Mouse (Mus musculus) hindbrain, embryonic 13.5 days (tissue): ENCODE measurements around the gene Taf6l. TPM values are rescaled to one million over a fixed set of nuclear protein-coding genes. Genes with fewer than 3 reads are reported as not detected.

Source experiments
- ATAC-seq: fragments of 200-750 bp; cut with Nextera tagmentation; 2 replicates; pipeline ENCODE4 v1.8.0; 2017; ENCODE audit warnings: moderate TSS enrichment; ENCODE audit not compliant: low FRiP score
- H3K27ac ChIP-seq: fragments of 300-500 bp; sonication (generic); 2 replicates; pipeline ENCODE4 v1.5.1; 2015; ENCODE audit warnings: inconsistent platforms, mild to moderate bottlenecking, moderate library complexity
- H3K27me3 ChIP-seq: fragments of 300-500 bp; sonication (generic); 2 replicates; pipeline ENCODE4 v1.6.1; 2015; ENCODE audit warnings: mild to moderate bottlenecking, inconsistent platforms
- H3K36me3 ChIP-seq: fragments of 300-500 bp; sonication (generic); 2 replicates; pipeline ENCODE4 v1.6.1; 2015; ENCODE audit warnings: mild to moderate bottlenecking, inconsistent platforms
- H3K4me1 ChIP-seq: fragments of 300-500 bp; sonication (generic); replicated peaks from 2 replicates; pipeline ENCODE4 v1.6.1; 2015; ENCODE audit warnings: inconsistent platforms
- H3K4me2 ChIP-seq: fragments of 300-500 bp; sonication (generic); 2 replicates; pipeline ENCODE4 v1.6.1; 2015; ENCODE audit warnings: inconsistent platforms, mild to moderate bottlenecking, moderate library complexity
- H3K4me3 ChIP-seq: fragments of 300-500 bp; sonication (generic); 2 replicates; pipeline ENCODE4 v1.5.1; 2015; ENCODE audit warnings: mild to moderate bottlenecking, inconsistent platforms
- H3K9ac ChIP-seq: fragments of 300-500 bp; sonication (generic); 2 replicates; pipeline ENCODE4 v1.6.1; 2015; ENCODE audit warnings: mild to moderate bottlenecking, inconsistent platforms
- H3K9me3 ChIP-seq: fragments of 300-500 bp; sonication (generic); 2 replicates; pipeline ENCODE4 v1.6.1; 2016; ENCODE audit warnings: inconsistent platforms
- WGBS: fragments of 180-500 bp; shearing (Covaris S2); methylation state at CpG from one replicate; pipeline ENCODE4 v1.1.7; 2015; 5-methylcytosine and 5-hydroxymethylcytosine counted together
- polyA plus RNA-seq: library from polyadenylated mRNA; unstranded; fragments of >200 nt; fragmentation: Nextera tagmentation; extraction: Ambion mirVana; gene quantifications from 2 replicates; pipeline ENCODE4 v1.2.1, GENCODE M21; 2015

Gene Taf6l
- polyA plus RNA-seq: 27.1 and 30.1 TPM in 2 replicates

GRCm38 (mm10) chr19:8786008-8786781 is at the start of gene Taf6l:
TSS of gene Taf6l (minus strand) at chr19:8786417.
- Histone ChIP-seq H3K27ac (peak within 1 kb of the TSS; percentile 82), H3K9me3 (no peaks in the 10 kb centered on the region), H3K27me3 (no peaks in the 10 kb centered on the region), H3K4me2 (peak within 1 kb of the TSS; percentile 78), H3K4me3 (peak within 1 kb of the TSS; percentile 69), H3K9ac (peak within 1 kb of the TSS; percentile 77), H3K4me1 (peaks cover 18% of the 10 kb centered on the region), H3K36me3 (peaks cover 32% of the 10 kb centered on the region)
- under 1% methylated on average over 32 of the region's 32 CpGs for WGBS
- peak; percentile 99 for ATAC-seq

- Histone ChIP-seq H3K9ac (no peak overlapping the region), H3K27ac (no peak overlapping the region), H3K4me1 (peaks cover 10% of the 10 kb centered on the region), H3K4me2 (no peak overlapping the region), H3K4me3 (no peak overlapping the region), H3K36me3 (peaks cover 83% of the 10 kb centered on the region), H3K9me3 (no peaks in the 10 kb centered on the region), H3K27me3 (no peaks in the 10 kb centered on the region)
- ATAC-seq: no peak
- 92% methylated on average over 4 of the region's 4 CpGs for WGBS
These were observed 46.8 kb upstream of the Taf6l start for GRCm38 (mm10) chr19:8832971-8833370.

- H3K27ac ChIP-seq: no peak overlapping the region
- no peak overlapping the region for H3K4me2 ChIP-seq
- no peak overlapping the region for H3K4me3 ChIP-seq
- peaks cover 99% of the 10 kb centered on the region for H3K36me3 ChIP-seq
- H3K9ac ChIP-seq: no peak overlapping the region
- no peaks in the 10 kb centered on the region for H3K27me3 ChIP-seq
- 81% methylated on average over 11 of the region's 11 CpGs for WGBS
- no peaks in the 10 kb centered on the region for H3K9me3 ChIP-seq
- H3K4me1 ChIP-seq: peaks cover 2% of the 10 kb centered on the region; the same call in 1 of the 2 replicates
- ATAC-seq: no peak
These were observed 45.0 kb upstream of the Taf6l start for GRCm38 (mm10) chr19:8831262-8831661.

- H3K4me2 ChIP-seq: no peak overlapping the region
- H3K4me3 ChIP-seq: no peak overlapping the region
- H3K27me3 ChIP-seq: no peaks in the 10 kb centered on the region
- 89% methylated on average over 8 of the region's 8 CpGs for WGBS
- no peaks in the 10 kb centered on the region for H3K4me1 ChIP-seq
- no peak overlapping the region for H3K27ac ChIP-seq
- H3K36me3 ChIP-seq: peaks cover 100% of the 10 kb centered on the region
- H3K9ac ChIP-seq: no peak overlapping the region
- H3K9me3 ChIP-seq: no peaks in the 10 kb centered on the region
- no peak for ATAC-seq
These were observed 44.4 kb upstream of the Taf6l start for GRCm38 (mm10) chr19:8830664-8831063.

GRCm38 (mm10) chr19:8829660-8830059 is 43.4 kb upstream of the Taf6l start, which contains the start of gene AC129217.1:
TSS of gene AC129217.1 (plus strand) at chr19:8829773.
- H3K9ac ChIP-seq: no peak within 1 kb of the TSS
- H3K36me3 ChIP-seq: peaks cover 98% of the 10 kb centered on the region
- no peak within 1 kb of the TSS for H3K4me3 ChIP-seq
- 90% methylated on average over 8 of the region's 8 CpGs for whole genome bisulfite sequencing
- no peaks in the 10 kb centered on the region for H3K27me3 ChIP-seq
- no peak for ATAC-seq
- H3K4me1 ChIP-seq: no peaks in the 10 kb centered on the region
- no peaks in the 10 kb centered on the region for H3K9me3 ChIP-seq
- no peak within 1 kb of the TSS for H3K4me2 ChIP-seq
- H3K27ac ChIP-seq: no peak within 1 kb of the TSS

- Histone ChIP-seq H3K36me3 (peaks cover 49% of the 10 kb centered on the region), H3K9ac (peak overlapping the region; percentile 99)
These were observed 36.5 kb upstream of the Taf6l start for GRCm38 (mm10) chr19:8822696-8823095.

GRCm38 (mm10) chr19:8821146-8821545 is 34.9 kb upstream of the Taf6l start:
- peaks cover 47% of the 10 kb centered on the region for H3K4me1 ChIP-seq
- ATAC-seq: no peak
- H3K4me2 ChIP-seq: peak overlapping the region; percentile 96
- peaks cover 33% of the 10 kb centered on the region for H3K36me3 ChIP-seq
- peak overlapping the region; percentile 99 for H3K9ac ChIP-seq
- no peaks in the 10 kb centered on the region for H3K27me3 ChIP-seq
- H3K9me3 ChIP-seq: no peaks in the 10 kb centered on the region
- H3K4me3 ChIP-seq: peak overlapping the region; percentile 99
- WGBS: 2% methylated on average over 7 of the region's 7 CpGs
- no peak overlapping the region; the same call in 1 of the 2 replicates for H3K27ac ChIP-seq

More at GRCm38 (mm10) chr19:8822696-8823095, 36.5 kb upstream of the Taf6l start:
- no peak for ATAC-seq
- H3K4me2 ChIP-seq: peak overlapping the region; percentile 96
- H3K27me3 ChIP-seq: no peaks in the 10 kb centered on the region
- H3K4me3 ChIP-seq: peak overlapping the region; percentile 99
- no peaks in the 10 kb centered on the region for H3K9me3 ChIP-seq
- 59% methylated on average over 8 of the region's 8 CpGs for WGBS
- peaks cover 33% of the 10 kb centered on the region for H3K4me1 ChIP-seq
- no peak overlapping the region for H3K27ac ChIP-seq

- H3K4me2 ChIP-seq: peak overlapping the region; percentile 96
- peak overlapping the region; percentile 99 for H3K27ac ChIP-seq
- H3K4me3 ChIP-seq: peak overlapping the region; percentile 99
- peaks cover 31% of the 10 kb centered on the region for H3K36me3 ChIP-seq
- no peaks in the 10 kb centered on the region for H3K9me3 ChIP-seq
- H3K4me1 ChIP-seq: peaks cover 53% of the 10 kb centered on the region
- H3K27me3 ChIP-seq: no peaks in the 10 kb centered on the region
- peak; percentile 41 for ATAC-seq
- WGBS: under 1% methylated on average over 48 of the region's 48 CpGs
- peak overlapping the region; percentile 99 for H3K9ac ChIP-seq
These were observed 34.3 kb upstream of the Taf6l start for GRCm38 (mm10) chr19:8820424-8820956.

- peak; percentile 97 for ATAC-seq
- Histone ChIP-seq H3K27ac (peak within 1 kb of the TSS; percentile 99), H3K4me1 (peaks cover 58% of the 10 kb centered on the region), H3K9me3 (no peaks in the 10 kb centered on the region), H3K4me2 (peak within 1 kb of the TSS; percentile 96), H3K9ac (peak within 1 kb of the TSS; percentile 99), H3K4me3 (peak within 1 kb of the TSS; percentile 99), H3K36me3 (peaks cover 29% of the 10 kb centered on the region), H3K27me3 (no peaks in the 10 kb centered on the region)
- WGBS: under 1% methylated on average over 81 of the region's 83 CpGs
These were observed 33.6 kb upstream of the Taf6l start, which contains the start of gene Hnrnpul2 for GRCm38 (mm10) chr19:8819596-8820423. TSS of gene Hnrnpul2 (plus strand) at chr19:8820010.

- peak within 1 kb of the TSS; percentile 99 for H3K4me3 ChIP-seq
- under 1% methylated on average over 33 of the region's 33 CpGs for WGBS
- ATAC-seq: peak; percentile 95
- peak within 1 kb of the TSS; percentile 99 for H3K27ac ChIP-seq
- H3K4me2 ChIP-seq: peak within 1 kb of the TSS; percentile 96
- no peaks in the 10 kb centered on the region for H3K9me3 ChIP-seq
- peaks cover 60% of the 10 kb centered on the region for H3K4me1 ChIP-seq
- no peaks in the 10 kb centered on the region for H3K27me3 ChIP-seq
- peak within 1 kb of the TSS; percentile 99 for H3K9ac ChIP-seq
- H3K36me3 ChIP-seq: peaks cover 27% of the 10 kb centered on the region
These were observed 32.8 kb upstream of the Taf6l start, which contains the start of gene Ttc9c for GRCm38 (mm10) chr19:8818801-8819595. TSS of gene Ttc9c (minus strand) at chr19:8819333.

GRCm38 (mm10) chr19:8818301-8818798 is 32.1 kb upstream of the Taf6l start:
- Histone ChIP-seq H3K36me3 (peaks cover 26% of the 10 kb centered on the region), H3K27me3 (no peaks in the 10 kb centered on the region), H3K4me2 (peak overlapping the region; percentile 96), H3K27ac (peak overlapping the region; percentile 89), H3K9me3 (no peaks in the 10 kb centered on the region), H3K4me1 (peaks cover 56% of the 10 kb centered on the region), H3K9ac (peak overlapping the region; percentile 90), H3K4me3 (peak overlapping the region; percentile 99)
- no peak for ATAC-seq
- 35% methylated on average over 14 of the region's 14 CpGs for WGBS
